Mouse (Mus musculus) C2C12 (cell line): ENCODE measurements around the gene Smg6.

ENCODE experiments used
- CEBPB ChIP-seq: IDR thresholded peaks from one replicate; pipeline ENCODE4 v1.6.1; 2011; ENCODE audit warnings: low read depth, mild to moderate bottlenecking, control low read depth, moderate library complexity
- CTCF ChIP-seq: IDR thresholded peaks from one replicate; pipeline ENCODE4 v1.5.1; 2011; ENCODE audit not compliant: control insufficient read depth, insufficient read depth, insufficient read length
- MAX ChIP-seq: IDR thresholded peaks from one replicate; pipeline ENCODE4 v1.6.1; 2011; ENCODE audit warnings: mild to moderate bottlenecking, control low read depth
- MYOD1 ChIP-seq: IDR thresholded peaks from one replicate; pipeline ENCODE4 v1.6.1; 2011; ENCODE audit warnings: low read depth; ENCODE audit not compliant: control insufficient read depth, insufficient read length
- MYOG ChIP-seq: IDR thresholded peaks from one replicate; pipeline ENCODE4 v1.6.1; 2011; ENCODE audit not compliant: control insufficient read depth, insufficient read length; ENCODE audit errors: extremely low read depth
- USF1 ChIP-seq: IDR thresholded peaks from one replicate; pipeline ENCODE4 v1.6.1; 2011; ENCODE audit warnings: low read depth, mild to moderate bottlenecking, control low read depth, moderate library complexity

GRCm38 (mm10) chr11:75064266-75064665, 138.6 kb downstream of the Smg6 start:
- TF ChIP-seq CTCF: no peak
- TF ChIP-seq MAX: no peak
- TF ChIP-seq CEBPB: no peak
- TF ChIP-seq MYOG: no peak
- TF ChIP-seq MYOD1: no peak
- no peak for TF ChIP-seq USF1
